In the genomic region with DNA sequence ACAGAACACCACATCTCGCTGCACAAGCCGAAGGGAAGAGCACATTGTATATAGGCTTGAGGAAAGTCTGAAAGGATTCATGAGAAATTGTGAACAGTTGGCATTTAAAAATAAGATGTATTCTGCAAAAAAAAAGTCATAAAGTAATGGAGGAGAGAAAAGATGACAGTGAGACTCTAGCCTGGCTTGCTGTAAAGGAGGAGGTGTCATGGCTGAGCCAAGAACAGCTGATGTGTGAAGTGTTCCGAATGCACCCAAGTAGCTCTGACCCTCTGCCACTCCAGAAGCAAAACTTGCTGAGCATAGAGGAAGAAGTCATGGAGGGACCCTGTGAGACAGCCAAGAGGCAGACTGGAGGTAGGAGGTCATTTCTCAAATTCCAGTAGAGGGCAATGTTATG, we compare ENCODE assay signal across 27 mouse cellular contexts.
"Had no signal": no experiment of that assay in that cellular context is flagged by ENCODE, and none has a peak within 500 bp of the region (broad histone marks: within the 10 kb centered on the region; RNA-seq: fewer than 3 reads in every experiment).

No protein-coding gene starts in this region.

- H3K27ac ChIP-seq: gastrocnemius, adult 2 months; heart, embryonic 10.5 days; hindbrain, embryonic 10.5 days; hindbrain, embryonic 12.5 days; hindbrain, embryonic 14.5 days; intestine, embryonic 15.5 days; layer of hippocampus, adult 2 months; limb, embryonic 10.5 days; limb, embryonic 12.5 days; liver, embryonic 13.5 days; liver, embryonic 15.5 days had no signal

- H3K4me1 ChIP-seq: intestine, embryonic 15.5 days; liver, embryonic 13.5 days; liver, embryonic 15.5 days had no signal

- H3K36me3 ChIP-seq: heart, embryonic 10.5 days; heart, embryonic 12.5 days; hindbrain, embryonic 10.5 days; hindbrain, embryonic 12.5 days; intestine, embryonic 15.5 days; limb, embryonic 10.5 days; limb, embryonic 12.5 days; liver, embryonic 13.5 days; liver, embryonic 15.5 days had no signal

- DNase-seq: gastrocnemius, adult 2 months; gastrocnemius, postnatal 10 days; gastrocnemius, postnatal 25 days; heart, adult 18-20 months; heart, postnatal 10 days; heart, postnatal 4 days; kidney, adult 18-20 months; kidney, adult 8-10 months; kidney, postnatal 10 days; kidney, postnatal 25 days; kidney, postnatal 4 days; liver; liver, embryonic 13.5 days had no signal

- H3K9me3 ChIP-seq: heart, embryonic 10.5 days; heart, embryonic 12.5 days; hindbrain, embryonic 10.5 days; hindbrain, embryonic 12.5 days; intestine, embryonic 15.5 days; limb, embryonic 10.5 days; limb, embryonic 12.5 days; liver, embryonic 13.5 days; liver, embryonic 15.5 days had no signal

- H3K4me3 ChIP-seq: gastrocnemius, adult 2 months; heart, embryonic 10.5 days; heart, embryonic 12.5 days; hindbrain, embryonic 10.5 days; hindbrain, embryonic 12.5 days; intestine, embryonic 15.5 days; layer of hippocampus, adult 2 months; limb, embryonic 10.5 days; limb, embryonic 12.5 days; liver, embryonic 13.5 days; liver, embryonic 15.5 days had no signal

- H3K4me2 ChIP-seq: heart, embryonic 12.5 days; hindbrain, embryonic 12.5 days; hindbrain, embryonic 14.5 days; intestine, embryonic 15.5 days; limb, embryonic 12.5 days; liver, embryonic 11.5 days; liver, embryonic 13.5 days; liver, embryonic 15.5 days had no signal

- ATAC-seq: hindbrain, embryonic 16.5 days; inflammation-experienced regulatory T-cells, adult 6 months; intestine, embryonic 15.5 days; intestine, postnatal 0 days had no signal

- H3K27me3 ChIP-seq: heart, embryonic 12.5 days; hindbrain, embryonic 12.5 days; intestine, embryonic 15.5 days; limb, embryonic 12.5 days; liver, embryonic 13.5 days; liver, embryonic 15.5 days had no signal

- H3K9ac ChIP-seq: heart, embryonic 12.5 days; hindbrain, embryonic 12.5 days; hindbrain, embryonic 14.5 days; intestine, embryonic 15.5 days; limb, embryonic 12.5 days; liver, embryonic 13.5 days; liver, embryonic 15.5 days had no signal
